Mouse (Mus musculus): Measurements from ENCODE around the gene Slc25a20. TPM values are rescaled to one million over a fixed set of nuclear protein-coding genes. Genes with fewer than 3 reads are reported as not detected.

Gene Slc25a20
- polyA plus RNA-seq, 1 experiment from 2014 or later = 30.3 TPM

- ATAC-seq (replicated peaks; ENCODE audit: insufficient number of reproducible peaks, low FRiP score, low TSS enrichment) = no peak
- H3K36me3 ChIP-seq (ENCODE audit: control insufficient read depth, insufficient read depth, low read length) = 0 out of 2 replicates have a peak, but pooled peaks cover 6% of the 10 kb centered on the region
- no peak overlapping the region for H3K9ac ChIP-seq (ENCODE audit: low read depth, low read length)
- H3K4me2 ChIP-seq = no peak overlapping the region
- no peak overlapping the region for H3K27ac ChIP-seq (ENCODE audit: low read depth, low read length)
- no peaks in the 10 kb centered on the region for H3K27me3 ChIP-seq (ENCODE audit: control insufficient read depth, insufficient read depth, low read length)
- H3K9me3 ChIP-seq (replicated peaks; ENCODE audit: control insufficient read depth, low read length) = no peaks in the 10 kb centered on the region
- no peak overlapping the region for H3K4me3 ChIP-seq (ENCODE audit: low read depth, low read length)
- no peaks in the 10 kb centered on the region for H3K4me1 ChIP-seq (ENCODE audit: control insufficient read depth, insufficient read depth, low read length)
These were observed 70.6 kb downstream of the Slc25a20 start for GRCm38 (mm10) chr9:108732462-108732861.

Small RNAs within 50 kb of the gene (microRNA-seq; reads per million reads assigned to microRNA genes)
- not detected for gene Gm26298 (ENCODE audit: borderline number of aligned reads)

Other genes with a start within 250 kb of the Slc25a20 start
- 1.1 and 1.4 TPM in 2 replicates for gene Ccdc36, start 233.6 kb upstream of the Slc25a20 start, polyA plus RNA-seq (2014; fragmentation: Nextera tagmentation; extraction: Ambion mirVana)
- not detected in 2 replicates for gene BC048562, start 225.6 kb upstream of the Slc25a20 start, polyA plus RNA-seq (2014; fragmentation: Nextera tagmentation; extraction: Ambion mirVana)
- 34.6 and 46.9 TPM in 2 replicates for gene Ccdc71, start 201.6 kb upstream of the Slc25a20 start, polyA plus RNA-seq (2014; fragmentation: Nextera tagmentation; extraction: Ambion mirVana)
- gene Klhdc8b, start 200.5 kb upstream of the Slc25a20 start, polyA plus RNA-seq (2014; fragmentation: Nextera tagmentation; extraction: Ambion mirVana) = 58.1 and 71.8 TPM in 2 replicates
- 22.7 and 30.4 TPM in 2 replicates for gene Lamb2, start 182.4 kb upstream of the Slc25a20 start, polyA plus RNA-seq (2014; fragmentation: Nextera tagmentation; extraction: Ambion mirVana)
- gene Usp19, start 171.5 kb upstream of the Slc25a20 start, polyA plus RNA-seq (2014; fragmentation: Nextera tagmentation; extraction: Ambion mirVana) = 48.9 and 57.4 TPM in 2 replicates
- gene Qars, start 154.4 kb upstream of the Slc25a20 start, polyA plus RNA-seq (2014; fragmentation: Nextera tagmentation; extraction: Ambion mirVana) = 86.7 and 89.6 TPM in 2 replicates
- 103 and 109 TPM in 2 replicates for gene Qrich1, start 145.3 kb upstream of the Slc25a20 start, polyA plus RNA-seq (2014; fragmentation: Nextera tagmentation; extraction: Ambion mirVana)
- 130 TPM in 2 replicates for gene Impdh2, start 101.8 kb upstream of the Slc25a20 start, polyA plus RNA-seq (2014; fragmentation: Nextera tagmentation; extraction: Ambion mirVana)
- gene Ndufaf3, start 94.7 kb upstream of the Slc25a20 start, polyA plus RNA-seq (2014; fragmentation: Nextera tagmentation; extraction: Ambion mirVana) = 56.6 and 58.9 TPM in 2 replicates
- gene Dalrd3, start 92.2 kb upstream of the Slc25a20 start, polyA plus RNA-seq (2014; fragmentation: Nextera tagmentation; extraction: Ambion mirVana) = 85.8 and 88.6 TPM in 2 replicates
- 48.6 and 60.8 TPM in 2 replicates for gene Wdr6, start 83.3 kb upstream of the Slc25a20 start, polyA plus RNA-seq (2014; fragmentation: Nextera tagmentation; extraction: Ambion mirVana)
- 14.7 and 15.0 TPM in 2 replicates for gene P4htm, start 64.4 kb upstream of the Slc25a20 start, polyA plus RNA-seq (2014; fragmentation: Nextera tagmentation; extraction: Ambion mirVana)
- gene Arih2, start 12.7 kb upstream of the Slc25a20 start, polyA plus RNA-seq (2014; fragmentation: Nextera tagmentation; extraction: Ambion mirVana) = 37.6 and 44.3 TPM in 2 replicates
- gene Prkar2a, start 27.2 kb downstream of the Slc25a20 start, polyA plus RNA-seq (2014; fragmentation: Nextera tagmentation; extraction: Ambion mirVana) = 29.8 and 33.7 TPM in 2 replicates
- gene Ip6k2, start 121.7 kb downstream of the Slc25a20 start, polyA plus RNA-seq (2014; fragmentation: Nextera tagmentation; extraction: Ambion mirVana) = 44.3 and 48.7 TPM in 2 replicates
- gene Nckipsd, start 146.3 kb downstream of the Slc25a20 start, polyA plus RNA-seq (2014; fragmentation: Nextera tagmentation; extraction: Ambion mirVana) = 7.3 and 9.5 TPM in 2 replicates
- 0.04 and 0.10 TPM in 2 replicates for gene Celsr3, start 164.2 kb downstream of the Slc25a20 start, polyA plus RNA-seq (2014; fragmentation: Nextera tagmentation; extraction: Ambion mirVana)
- gene Slc26a6, start 191.2 kb downstream of the Slc25a20 start, polyA plus RNA-seq (2014; fragmentation: Nextera tagmentation; extraction: Ambion mirVana) = 6.3 and 7.0 TPM in 2 replicates